Mouse (Mus musculus) liver, postnatal 0 days (tissue): ENCODE results near the gene Ehd2.

Source experiments
- CTCF ChIP-seq: sonication (generic); IDR thresholded peaks from 2 replicates; pipeline ENCODE4 v1.5.1; 2016; ENCODE audit warnings: antibody characterized with exemption, low read depth
- EP300 ChIP-seq: IDR thresholded peaks from 2 replicates; pipeline ENCODE4 v1.6.1; 2016; ENCODE audit warnings: antibody characterized with exemption, low read depth, mild to moderate bottlenecking

- TF ChIP-seq CTCF, result peak; percentile 94
- no peak for TF ChIP-seq EP300
These were observed 8.5 kb upstream of the Ehd2 start for GRCm38 (mm10) chr7:15975904-15976303.
